Mouse (Mus musculus) thymus, postnatal 36 days (tissue): ENCODE results near the gene Gm12394.
"Not testable (repeated sequence)": the region's sequence is repeated elsewhere in the genome, so short reads cannot be mapped to it uniquely, and the experiment has no call there.

Source experiments
- DNase-seq, 2 experiments: peaks; one replicate each; pipeline ENCODE4 v3.0.0; 2022; ENCODE audit warnings: mixed read lengths in 2 of 2

Gene Gm12394

DNA sequence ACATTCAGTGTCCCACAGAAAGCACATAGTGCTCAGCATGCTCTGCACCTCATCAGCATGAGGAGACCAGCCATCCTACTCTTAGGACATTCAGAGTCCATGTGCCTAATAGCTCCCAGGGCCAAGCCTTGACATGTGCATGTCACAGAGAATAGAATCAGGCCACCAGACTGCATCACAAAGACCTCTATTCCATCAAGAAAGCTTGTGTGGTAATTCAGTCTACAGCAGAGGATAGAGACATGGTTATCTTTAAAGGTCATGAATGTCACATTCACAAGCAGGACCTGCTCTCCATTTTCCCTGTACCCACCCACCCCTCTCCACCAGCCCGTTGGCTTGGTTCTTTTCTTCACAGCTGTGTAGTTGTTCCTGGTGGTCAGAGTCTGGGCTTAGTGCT lies 2.8 kb downstream of the Gm12394 start, which contains the start of gene Fam205a1:
Gene Fam205a1, minus strand, starts transcription at position 101 of the 400 bp plus-strand sequence.
- DNase-seq, result not testable (repeated sequence)

DNA sequence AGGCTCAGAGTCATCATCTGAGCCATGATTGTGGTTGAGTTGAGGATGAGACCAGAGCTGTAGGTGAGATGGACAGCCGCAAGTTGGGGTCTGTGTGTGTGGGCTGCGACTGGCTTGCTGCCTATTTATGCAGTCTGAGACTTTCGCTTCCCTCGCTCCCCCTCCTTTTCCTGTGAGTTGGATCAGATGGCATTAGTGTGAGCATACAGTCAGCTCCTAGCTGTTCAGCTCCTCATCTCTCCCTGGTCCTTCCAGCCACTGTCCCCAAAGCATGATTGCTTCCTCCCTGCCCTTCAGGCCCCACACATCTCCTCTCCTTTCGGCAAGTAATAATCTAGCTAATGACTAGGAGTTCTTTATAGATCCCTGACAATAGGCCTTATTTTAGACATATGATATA lies 82.7 kb downstream of the Gm12394 start, which contains the start of gene Ccl21a:
Gene Ccl21a, minus strand, starts transcription at position 101 of the 400 bp plus-strand sequence.
- not testable (repeated sequence) for DNase-seq

DNA sequence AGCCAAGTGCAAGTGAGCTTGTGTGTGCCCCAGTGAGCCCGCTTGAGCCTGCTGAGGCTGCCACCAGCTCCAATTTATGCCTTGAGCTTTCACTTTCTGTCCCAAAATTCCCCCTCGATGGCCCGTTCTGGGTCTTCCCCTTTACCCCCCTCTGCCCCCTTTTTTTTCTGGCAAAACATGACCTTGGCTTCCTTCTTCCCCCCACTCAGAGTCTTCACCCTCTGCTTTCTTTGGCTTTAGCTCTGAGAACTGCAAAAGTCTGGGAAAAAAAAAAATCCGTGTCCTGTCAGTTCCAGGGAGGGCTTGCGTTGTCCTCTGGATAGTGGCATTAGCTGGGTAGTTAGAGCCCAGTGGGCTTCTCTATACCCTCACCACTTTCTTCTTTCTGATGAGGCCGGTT lies 100.1 kb downstream of the Gm12394 start, which contains the start of gene Ccl19:
Gene Ccl19, minus strand, starts transcription at position 101 of the 400 bp plus-strand sequence.
- DNase-seq, result not testable (repeated sequence)

DNA sequence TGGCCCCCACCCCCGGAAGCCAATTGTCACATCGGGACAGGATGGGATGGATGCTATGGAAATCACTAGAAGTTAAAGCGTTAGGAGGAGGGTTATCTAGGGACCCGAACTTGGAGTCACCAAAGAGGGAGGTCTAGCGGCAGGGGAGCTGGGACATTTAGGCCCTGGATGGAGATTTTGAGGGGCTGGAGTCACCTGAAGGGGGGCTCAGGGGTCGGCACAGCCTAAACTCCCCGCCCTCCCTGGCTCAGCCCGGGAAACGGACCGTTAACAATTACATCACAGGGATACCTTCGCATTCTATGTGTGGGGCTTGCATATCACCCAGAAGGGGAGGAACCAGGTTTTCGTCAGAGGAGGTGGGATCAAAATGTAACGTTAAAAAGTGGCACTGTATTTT lies 121.3 kb downstream of the Gm12394 start, which contains the start of gene 4930578G10Rik:
Gene 4930578G10Rik, plus strand, starts transcription at position 301 of the 400 bp plus-strand sequence.
- DNase-seq, result not testable (repeated sequence)
